Mouse (Mus musculus) Patski (cell line): ENCODE results near the gene Trmt61a. TPM values are rescaled to one million over a fixed set of nuclear protein-coding genes. Genes with fewer than 3 reads are reported as not detected.

Experiments used
- ATAC-seq: fragments of 100-300 bp; one replicate; pipeline ENCODE4 v1.8.0; 2021
- CTCF ChIA-PET: fragments of 350-600 bp; sonication (Branson Sonifier 250); formaldehyde crosslinking; loops from one replicate; lab custom pipeline; 2022; ENCODE audit warnings: inconsistent platforms; lab: Charles Lee
- POLR2A ChIA-PET: fragments of 350-600 bp; sonication (Branson Sonifier 250); formaldehyde crosslinking; loops from one replicate; lab custom pipeline; 2022; ENCODE audit warnings: antibody characterized with exemption, inconsistent platforms; lab: Charles Lee
- DNase-seq: peaks from one replicate; pipeline ENCODE4 v3.0.0-alpha.2; 2011; ENCODE audit warnings: low read depth, low spot score
- H3K27me3 ChIP-seq: fragments of 371-371 bp; one replicate; pipeline ENCODE4 v1.5.1; 2021
- CTCF ChIP-seq: fragments of 100-300 bp; IDR thresholded peaks from one replicate; pipeline ENCODE4 v1.5.1; 2021
- in situ Hi-C: fragments of 300-500 bp; cut with MboI; formaldehyde crosslinking; loops from 3 replicates; pipeline ENCODE4 v1.11.1; 2018; ENCODE audit warnings: low pct_unique_long_range_greater_than_20kb, mixed read lengths
- polyA plus RNA-seq: library from polyadenylated mRNA; unstranded; gene quantifications from one replicate; pipeline ENCODE4 v1.2.3, GENCODE M21; 2021

The Trmt61a gene
- polyA plus RNA-seq, 1 experiment from 2014 or later: 12.9 TPM

DNA sequence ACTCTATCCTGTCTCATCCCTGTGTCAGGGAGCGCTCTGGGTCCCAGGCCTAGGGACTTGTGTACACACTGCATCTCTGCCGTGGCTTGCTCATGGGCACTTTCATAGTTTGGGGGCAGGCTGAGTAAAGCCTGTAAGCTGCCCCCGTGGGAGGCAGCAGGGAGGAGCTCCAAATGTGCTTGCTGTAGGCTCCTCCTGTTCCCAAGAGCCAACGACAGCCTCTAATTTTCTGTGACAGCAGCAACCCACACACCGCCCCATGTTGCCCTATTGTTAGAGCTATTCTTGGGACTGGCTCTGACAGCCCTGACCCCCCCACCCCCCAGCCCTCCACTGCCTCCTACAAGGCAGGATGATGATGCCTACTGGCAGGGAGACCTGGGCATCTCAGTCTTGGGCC lies 4.1 kb downstream of the Trmt61a start:
- in situ Hi-C loops: no loop called here
- no peak for ATAC-seq
- no peak for TF ChIP-seq CTCF
- ChIA-PET CTCF (interaction anchor here (1.9 kb wide), 1 partner anchor 14 kb away, joined by 7 read pairs; no protein-coding TSS in a partner anchor), POLR2A (interaction anchor here (0.5 kb wide), 1 partner anchor 30 kb away, joined by 4 read pairs; no protein-coding TSS in a partner anchor)
- H3K27me3 ChIP-seq: no peaks in the 10 kb centered on the region
- no peak for DNase-seq

- ATAC-seq: peak; percentile 18
- POLR2A ChIA-PET: no interaction called here
- H3K27me3 ChIP-seq: no peaks in the 10 kb centered on the region
- CTCF ChIA-PET: interaction anchor here (1.9 kb wide), 1 partner anchor 13 kb away, joined by 7 read pairs; no protein-coding TSS in a partner anchor
- TF ChIP-seq CTCF: no peak
- DNase-seq: no peak
- in situ Hi-C loops: no loop called here
Observed at GRCm38 (mm10) chr12:111682806-111683205, 4.9 kb downstream of the Trmt61a start.

GRCm38 (mm10) chr12:111686390-111686789 lies 8.5 kb downstream of the Trmt61a start:
- TF ChIP-seq CTCF: no peak
- no peaks in the 10 kb centered on the region for H3K27me3 ChIP-seq
- ChIA-PET CTCF (interaction anchor here (1.0 kb wide), 1 partner anchor 10 kb away, joined by 3 read pairs; no protein-coding TSS in a partner anchor), POLR2A (no interaction called here)
- in situ Hi-C loops: no loop called here
- no peak for DNase-seq
- ATAC-seq: no peak

GRCm38 (mm10) chr12:111687350-111688068 lies 9.6 kb downstream of the Trmt61a start:
- ChIA-PET CTCF (interaction anchor here (0.7 to 1.6 kb wide), 5 partner anchors 9 to 45 kb away, joined by 3 to 5 read pairs (median 3); no protein-coding TSS in a partner anchor), POLR2A (interaction anchor here (0.7 to 1.0 kb wide), 3 partner anchors 9 to 19 kb away, joined by 3 read pairs; no protein-coding TSS in a partner anchor)
- DNase-seq (no peak), ATAC-seq (no peak)
- in situ Hi-C loops: no loop called here
- no peak for TF ChIP-seq CTCF
- H3K27me3 ChIP-seq: no peaks in the 10 kb centered on the region

- no peak for TF ChIP-seq CTCF
- in situ Hi-C loops: no loop called here
- H3K27me3 ChIP-seq: no peaks in the 10 kb centered on the region
- CTCF ChIA-PET: interaction anchor here (0.7 to 1.6 kb wide), 4 partner anchors 8 to 44 kb away, joined by 3 to 5 read pairs (median 4); no protein-coding TSS in a partner anchor
- POLR2A ChIA-PET: interaction anchor here (0.7 to 1.0 kb wide), 3 partner anchors 9 to 19 kb away, joined by 3 read pairs; no protein-coding TSS in a partner anchor
- DNase-seq (no peak), ATAC-seq (no peak)
Observed at GRCm38 (mm10) chr12:111688069-111688428, 10.1 kb downstream of the Trmt61a start.

GRCm38 (mm10) chr12:111689426-111689825 lies 11.5 kb downstream of the Trmt61a start:
- no peak for DNase-seq
- ATAC-seq: no peak
- CTCF ChIA-PET: no interaction called here
- H3K27me3 ChIP-seq: no peaks in the 10 kb centered on the region
- TF ChIP-seq CTCF: no peak
- in situ Hi-C loops: no loop called here
- POLR2A ChIA-PET: no interaction called here

GRCm38 (mm10) chr12:111691346-111691872 lies 13.5 kb downstream of the Trmt61a start:
- ATAC-seq (peak; percentile 27), DNase-seq (no peak)
- TF ChIP-seq CTCF: no peak
- no peaks in the 10 kb centered on the region for H3K27me3 ChIP-seq
- ChIA-PET CTCF (no interaction called here), POLR2A (no interaction called here)
- in situ Hi-C loops: no loop called here

DNA sequence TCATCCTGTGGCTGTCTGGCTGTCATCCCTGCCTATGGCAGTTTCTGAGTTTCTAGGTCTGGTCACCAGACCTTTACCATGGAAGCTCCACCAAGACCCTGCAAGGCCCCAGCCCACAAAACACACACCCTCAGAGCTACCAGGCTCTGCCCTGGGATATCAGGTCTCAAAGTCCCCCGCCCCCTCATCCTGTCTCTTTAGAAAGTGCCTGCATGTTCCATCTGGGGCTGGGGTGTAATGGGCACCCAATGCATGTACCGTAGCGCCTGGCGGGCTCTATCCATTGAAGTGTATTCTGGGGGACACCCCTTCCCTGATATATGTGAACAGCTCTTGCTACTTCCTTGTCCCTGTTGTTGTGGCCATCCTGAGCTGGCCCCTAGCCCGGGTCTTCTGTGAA lies 15.0 kb downstream of the Trmt61a start:
- POLR2A ChIA-PET: interaction anchor here (0.9 to 1.0 kb wide), 2 partner anchors 24 to 27 kb away, joined by 3 read pairs; no protein-coding TSS in a partner anchor
- no peak for ATAC-seq

DNA sequence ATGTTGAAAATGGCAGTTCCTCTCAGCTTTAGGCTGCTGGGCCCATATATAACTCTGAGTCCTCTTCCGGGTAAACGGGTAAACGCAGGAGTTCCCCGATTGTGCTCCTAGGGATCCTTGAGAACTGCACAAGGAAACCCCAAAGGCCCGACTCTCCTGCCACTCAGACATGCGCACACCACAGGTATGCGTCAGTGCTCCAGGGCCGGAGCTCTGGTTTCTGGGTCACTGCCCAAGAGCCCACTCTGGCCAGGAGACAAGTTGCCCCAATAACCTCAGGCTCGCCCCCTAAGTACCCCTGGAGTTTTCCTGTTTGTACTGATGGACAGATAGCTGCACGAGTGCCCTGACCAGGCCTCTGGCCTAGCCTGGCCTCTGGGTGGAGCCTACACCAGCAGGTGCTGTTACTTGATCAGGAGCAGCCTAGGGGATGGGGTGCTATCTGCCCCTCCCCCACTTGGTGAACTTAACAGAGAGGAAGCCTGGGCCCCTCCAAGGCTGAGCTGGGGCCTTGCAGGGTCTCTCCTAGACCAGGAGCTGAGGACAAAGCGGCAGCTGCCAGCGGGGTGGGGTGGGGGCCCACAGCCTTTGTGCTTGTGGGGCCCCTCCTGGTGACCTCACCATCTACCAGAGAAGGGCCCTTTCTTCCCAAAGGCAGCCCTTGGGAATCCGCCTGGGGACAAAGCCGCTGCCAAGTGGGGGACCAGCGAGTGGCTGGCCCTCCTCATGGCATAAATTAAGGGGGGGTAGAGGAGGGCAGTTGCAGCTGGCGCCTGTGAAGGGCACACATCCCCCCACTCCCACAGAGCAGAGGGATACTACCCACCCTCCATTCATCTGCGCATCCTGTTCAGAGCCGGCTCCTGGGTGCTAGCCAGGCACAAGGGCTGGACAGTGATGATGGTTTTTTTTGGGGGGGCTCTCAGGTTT lies 15.7 kb downstream of the Trmt61a start:
- DNase-seq: no peak
- in situ Hi-C loops: no loop called here
- ATAC-seq: no peak
- POLR2A ChIA-PET: interaction anchor here (0.9 to 1.0 kb wide), 2 partner anchors 25 to 28 kb away, joined by 3 read pairs; no protein-coding TSS in a partner anchor
- no peak for TF ChIP-seq CTCF
- CTCF ChIA-PET: interaction anchor here (0.8 to 3.3 kb wide), 4 partner anchors 14 to 40 kb away, joined by 3 to 17 read pairs (median 3); no protein-coding TSS in a partner anchor
- H3K27me3 ChIP-seq: no peaks in the 10 kb centered on the region

More for the DNA sequence above, 15.0 kb downstream of the Trmt61a start:
- no peaks in the 10 kb centered on the region for H3K27me3 ChIP-seq
- no peak for TF ChIP-seq CTCF
- CTCF ChIA-PET: interaction anchor here (0.8 kb wide), 1 partner anchor 25 kb away, joined by 3 read pairs; no protein-coding TSS in a partner anchor
- no peak for DNase-seq
- in situ Hi-C loops: no loop called here
